In the genomic region with DNA sequence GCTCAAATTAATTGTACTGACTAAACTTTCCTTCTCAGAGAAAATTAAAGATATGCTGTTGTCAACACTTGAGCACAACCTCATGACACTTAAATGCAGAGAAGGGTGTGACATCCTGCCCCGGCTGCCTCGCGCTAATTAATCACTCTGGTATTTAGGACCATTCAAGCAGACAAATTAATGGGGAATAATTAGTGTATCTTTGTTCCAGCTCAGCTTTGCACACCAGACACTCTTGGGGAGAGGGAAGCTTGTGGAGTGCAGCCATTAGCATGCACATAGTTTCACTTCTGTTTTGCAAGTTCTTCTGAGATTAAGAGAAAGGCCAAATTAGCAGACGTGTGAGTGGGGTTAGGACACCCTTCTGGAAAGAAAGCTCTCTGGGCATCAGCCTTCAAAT, we compare ENCODE assay signal across 12 mouse cellular contexts.
DNase-seq lines count a peak whose midpoint lies in the region; ATAC-seq and TF ChIP-seq lines count a peak whose summit lies in the region.
"Had no signal": no experiment of that assay in that cellular context is flagged by ENCODE, and none has a peak within 500 bp of the region (broad histone marks: within the 10 kb centered on the region; RNA-seq: fewer than 3 reads in every experiment).

No protein-coding gene starts in this region.

- no peak overlapping the region for H3K9ac ChIP-seq in CH12.LX (ENCODE audit: insufficient read depth, low read depth)
- H3K9ac ChIP-seq in forebrain, embryonic 15.5 days (replicated peaks): no peak overlapping the region
- H3K9ac ChIP-seq: liver, embryonic 15.5 days had no signal

- TF ChIP-seq CTCF in CH12.LX (conservative IDR thresholded peaks at IDR 0.05 in 1 of 2, IDR thresholded peaks at IDR 0.05 in 1 of 2; ENCODE audit: low read depth in 2 of 2, low read length in 2 of 2): no peak
- TF ChIP-seq CTCF in lung, adult 2 months (IDR thresholded peaks at IDR 0.05; ENCODE audit: insufficient read depth, low read length): no peak

- H3K9me3 ChIP-seq in CH12.LX (replicated peaks; ENCODE audit: low read length): no peaks in the 10 kb centered on the region
- no peaks in the 10 kb centered on the region for H3K9me3 ChIP-seq in forebrain, embryonic 15.5 days
- H3K9me3 ChIP-seq in limb, embryonic 10.5 days (replicated peaks): no peaks in the 10 kb centered on the region
- H3K9me3 ChIP-seq: liver, embryonic 15.5 days had no signal

- no peak overlapping the region for H3K4me2 ChIP-seq in CH12.LX (ENCODE audit: insufficient read depth, low read depth, poor library complexity, severe bottlenecking)
- H3K4me2 ChIP-seq in forebrain, embryonic 15.5 days (replicated peaks): no peak overlapping the region
- H3K4me2 ChIP-seq: liver, embryonic 15.5 days had no signal

- in situ Hi-C loops in CH12.LX (cut with MboI; ENCODE audit: low pct_ligation_motif_present, low pct_unique_long_range_greater_than_20kb, low sequenced_read_pairs): no loop called here

- no peaks in the 10 kb centered on the region for H3K36me3 ChIP-seq in CH12.LX (replicated peaks in 1 of 2; ENCODE audit: control insufficient read depth in 1 of 2, insufficient read depth in 1 of 2, low read length in 1 of 2)
- no peaks in the 10 kb centered on the region for H3K36me3 ChIP-seq in forebrain, embryonic 15.5 days
- H3K36me3 ChIP-seq in limb, embryonic 10.5 days: no peaks in the 10 kb centered on the region
- H3K36me3 ChIP-seq: liver, embryonic 15.5 days had no signal

- TF ChIP-seq RAD21 in CH12.LX (IDR thresholded peaks at IDR 0.05; ENCODE audit: low read depth, low read length): no peak

- no peaks in the 10 kb centered on the region for H3K27me3 ChIP-seq in CH12.LX (replicated peaks)
- H3K27me3 ChIP-seq in forebrain, embryonic 15.5 days: no peaks in the 10 kb centered on the region
- H3K27me3 ChIP-seq in limb, embryonic 10.5 days (ENCODE audit: low read depth, poor library complexity, severe bottlenecking): no peaks in the 10 kb centered on the region
- H3K27me3 ChIP-seq: liver, embryonic 15.5 days had no signal

- no peaks in the 10 kb centered on the region for H3K79me2 ChIP-seq in CH12.LX (replicated peaks; ENCODE audit: control insufficient read depth, extremely low read depth, insufficient read depth, poor library complexity, severe bottlenecking)

- H3K27ac ChIP-seq in CH12.LX (ENCODE audit: insufficient read depth, low read depth): no peak overlapping the region
- H3K27ac ChIP-seq in forebrain, embryonic 15.5 days (replicated peaks): no peak overlapping the region
- H3K27ac ChIP-seq in limb, embryonic 10.5 days: no peak overlapping the region
- H3K27ac ChIP-seq: liver, embryonic 15.5 days had no signal

- peak; percentile 53 for DNase-seq in A20 (ENCODE audit: low read depth, low spot score)
- peak; percentile 17 for DNase-seq in CH12.LX (ENCODE audit: extremely low read depth)
- DNase-seq in limb, embryonic 10.5 days (ENCODE audit: low spot score): peak; percentile 40
- no peak for DNase-seq in lung, adult 2 months
- DNase-seq in lung, postnatal 10 days: no peak
- DNase-seq in adrenal gland, postnatal 14 days: no peak
- DNase-seq: adrenal gland, postnatal 25 days; cerebellum, adult 11 months; kidney, postnatal 14 days; thymus, postnatal 25 days had no signal

- 3% methylated on average over 4 of the region's 4 CpGs for WGBS in forebrain, embryonic 15.5 days
- 51% methylated on average over 4 of the region's 4 CpGs for WGBS in limb, embryonic 10.5 days
- WGBS in lung, adult 2 months: 79% methylated on average over 4 of the region's 4 CpGs

- dilution Hi-C loops in CH12.LX (cut with MboI; ENCODE audit: extremely low pct_ligation_motif_present, extremely low pct_unique_long_range_greater_than_20kb, low sequenced_read_pairs): no loop called here

- peak; percentile 91 for ATAC-seq in forebrain, embryonic 15.5 days (replicated peaks)

- H3K4me1 ChIP-seq in CH12.LX (ENCODE audit: control insufficient read depth in 1 of 2, insufficient read depth in 2 of 2): peaks cover 0 to 5% of the 10 kb centered on the region in 2 experiments; a peak in 2 of 4 replicates
- peaks cover 17% of the 10 kb centered on the region for H3K4me1 ChIP-seq in forebrain, embryonic 15.5 days
- H3K4me1 ChIP-seq in limb, embryonic 10.5 days: peaks cover 16% of the 10 kb centered on the region
- no peaks in the 10 kb centered on the region for H3K4me1 ChIP-seq in lung, adult 2 months (ENCODE audit: control insufficient read depth, insufficient read depth, low read length)
- H3K4me1 ChIP-seq: liver, embryonic 15.5 days had no signal

- TF ChIP-seq EP300 in CH12.LX (IDR thresholded peaks at IDR 0.05; ENCODE audit: low read length): no peak

- TF ChIP-seq POLR2A in CH12.LX (IDR thresholded peaks at IDR 0.05; ENCODE audit: low read depth, low read length): no peak
- TF ChIP-seq POLR2A in lung, adult 2 months (IDR thresholded peaks at IDR 0.05; ENCODE audit: borderline replicate concordance, extremely low read depth, low read depth, low read length): no peak

- no peak overlapping the region for H3K4me3 ChIP-seq in CH12.LX (replicated peaks in 1 of 3; ENCODE audit: low read depth in 2 of 3, low read length in 2 of 3, poor library complexity in 1 of 3)
- H3K4me3 ChIP-seq in forebrain, embryonic 15.5 days: no peak overlapping the region
- no peak overlapping the region for H3K4me3 ChIP-seq in limb, embryonic 10.5 days
- no peak overlapping the region for H3K4me3 ChIP-seq in lung, adult 2 months (replicated peaks; ENCODE audit: extremely low read depth, low read depth, low read length)
- H3K4me3 ChIP-seq: liver, embryonic 15.5 days had no signal

TF ChIP-seq in CH12.LX, 34 proteins besides CTCF, POLR2A, EP300 and RAD21:
- TF ChIP-seq CHD1 (IDR thresholded peaks at IDR 0.05; ENCODE audit: low read depth, low read length) (no peak), POLR2AphosphoS2 (IDR thresholded peaks at IDR 0.05; ENCODE audit: low read depth, low read length) (no peak), ZC3H11A (IDR thresholded peaks at IDR 0.05; ENCODE audit: low read depth, low read length) (no peak), MAFK (IDR thresholded peaks at IDR 0.05; ENCODE audit: insufficient replicate concordance, low read length) (no peak), USF1 (IDR thresholded peaks at IDR 0.05; ENCODE audit: low read depth, low read length) (no peak), PAX5 (IDR thresholded peaks at IDR 0.05; ENCODE audit: low read length) (no peak), NRF1 (IDR thresholded peaks at IDR 0.05; ENCODE audit: low read depth, low read length) (no peak), ETS1 (conservative IDR thresholded peaks at IDR 0.05; ENCODE audit: low read depth, low read length) (no peak), ZMIZ1 (IDR thresholded peaks at IDR 0.05; ENCODE audit: low read depth, low read length) (no peak)

Comparison
In these comparisons a context has a peak if more than half of its experiments do, and no peak if none do; other contexts are left out.
1. DNase-seq: peak in A20 (single experiment), CH12.LX (single experiment) and limb, embryonic 10.5 days (single experiment); none in lung, adult 2 months (single experiment), lung, postnatal 10 days (single experiment) and adrenal gland, postnatal 14 days (single experiment).